Mouse (Mus musculus): Measurements from ENCODE around the gene Klhl23. TPM values are rescaled to one million over a fixed set of nuclear protein-coding genes. Genes with fewer than 3 reads are reported as not detected.
A peak's percentile ranks its signal among the peaks of the same experiment; 100 is the strongest.

The Klhl23 gene
- 106 and 120 TPM in 2 replicates for polyA plus RNA-seq (2014; fragmentation: Nextera tagmentation; extraction: Ambion mirVana)

- ATAC-seq (ENCODE audit: low read depth), result no peak
- H3K4me2 ChIP-seq (ENCODE audit: low read depth, low read length), result peak within 1 kb of the TSS; percentile 72
- WGBS, result 19% methylated on average over 8 of the region's 8 CpGs
- H3K27ac ChIP-seq (ENCODE audit: low read depth, low read length), result peak within 1 kb of the TSS; percentile 94
- H3K4me1 ChIP-seq (ENCODE audit: control insufficient read depth, insufficient read depth, low read length), result peaks cover 16% of the 10 kb centered on the region
- peak within 1 kb of the TSS; percentile 96 for H3K9ac ChIP-seq (replicated peaks; ENCODE audit: low read depth, low read length)
- H3K4me3 ChIP-seq (ENCODE audit: low read depth, low read length), result peak within 1 kb of the TSS; percentile 84
- no peaks in the 10 kb centered on the region for H3K9me3 ChIP-seq (ENCODE audit: control insufficient read depth, low read length)
- H3K27me3 ChIP-seq (ENCODE audit: control insufficient read depth, insufficient read depth, low read length), result no peaks in the 10 kb centered on the region
- no peaks in the 10 kb centered on the region; the same call in 1 of the 2 replicates for H3K36me3 ChIP-seq (ENCODE audit: control insufficient read depth, insufficient read depth, low read length)
Measured at GRCm38 (mm10) chr2:69821711-69822110, at the start of gene Klhl23. Gene Klhl23 (plus strand): TSS chr2:69821944.

GRCm38 (mm10) chr2:69773331-69773730 lies 48.4 kb upstream of the Klhl23 start:
- Histone ChIP-seq H3K36me3 (ENCODE audit: control insufficient read depth, insufficient read depth, low read length) (no peaks in the 10 kb centered on the region), H3K4me1 (ENCODE audit: control insufficient read depth, insufficient read depth, low read length) (no peaks in the 10 kb centered on the region), H3K9me3 (ENCODE audit: control insufficient read depth, low read length) (no peaks in the 10 kb centered on the region), H3K9ac (replicated peaks; ENCODE audit: low read depth, low read length) (no peak overlapping the region), H3K4me2 (ENCODE audit: low read depth, low read length) (no peak overlapping the region), H3K4me3 (ENCODE audit: low read depth, low read length) (no peak overlapping the region), H3K27me3 (ENCODE audit: control insufficient read depth, insufficient read depth, low read length) (no peaks in the 10 kb centered on the region), H3K27ac (ENCODE audit: low read depth, low read length) (no peak overlapping the region)
- ATAC-seq (ENCODE audit: low read depth), result no peak
- 99% methylated on average over 3 of the region's 3 CpGs for WGBS

- 75% methylated on average over 7 of the region's 7 CpGs for WGBS
- no peak for ATAC-seq (ENCODE audit: low read depth)
Measured at GRCm38 (mm10) chr2:69777985-69778835, 43.5 kb upstream of the Klhl23 start.

GRCm38 (mm10) chr2:69778836-69779177 lies 42.9 kb upstream of the Klhl23 start:
- WGBS, result 45% methylated on average over 5 of the region's 5 CpGs
- Histone ChIP-seq H3K9ac (replicated peaks; ENCODE audit: low read depth, low read length) (no peak overlapping the region), H3K27ac (ENCODE audit: low read depth, low read length) (no peak overlapping the region), H3K4me3 (ENCODE audit: low read depth, low read length) (no peak overlapping the region), H3K4me1 (ENCODE audit: control insufficient read depth, insufficient read depth, low read length) (no peaks in the 10 kb centered on the region), H3K4me2 (ENCODE audit: low read depth, low read length) (no peak overlapping the region), H3K9me3 (ENCODE audit: control insufficient read depth, low read length) (no peaks in the 10 kb centered on the region), H3K36me3 (ENCODE audit: control insufficient read depth, insufficient read depth, low read length) (0 out of 2 replicates have a peak, but pooled peaks cover 6% of the 10 kb centered on the region), H3K27me3 (ENCODE audit: control insufficient read depth, insufficient read depth, low read length) (no peaks in the 10 kb centered on the region)
- no peak for ATAC-seq (ENCODE audit: low read depth)

More at GRCm38 (mm10) chr2:69777985-69778835, 43.5 kb upstream of the Klhl23 start:
- Histone ChIP-seq H3K9ac (replicated peaks; ENCODE audit: low read depth, low read length) (no peak overlapping the region), H3K36me3 (ENCODE audit: control insufficient read depth, insufficient read depth, low read length) (0 out of 2 replicates have a peak, but pooled peaks cover 6% of the 10 kb centered on the region), H3K9me3 (ENCODE audit: control insufficient read depth, low read length) (no peaks in the 10 kb centered on the region), H3K27me3 (ENCODE audit: control insufficient read depth, insufficient read depth, low read length) (no peaks in the 10 kb centered on the region), H3K27ac (ENCODE audit: low read depth, low read length) (no peak overlapping the region), H3K4me1 (ENCODE audit: control insufficient read depth, insufficient read depth, low read length) (no peaks in the 10 kb centered on the region), H3K4me2 (ENCODE audit: low read depth, low read length) (no peak overlapping the region), H3K4me3 (ENCODE audit: low read depth, low read length) (no peak overlapping the region)

- 28% methylated on average over 9 of the region's 9 CpGs for WGBS
- H3K4me3 ChIP-seq (ENCODE audit: low read depth, low read length), result peak overlapping the region; percentile 73
- H3K9ac ChIP-seq (replicated peaks; ENCODE audit: low read depth, low read length), result peak overlapping the region; percentile 68
- H3K27me3 ChIP-seq (ENCODE audit: control insufficient read depth, insufficient read depth, low read length), result no peaks in the 10 kb centered on the region
- ATAC-seq (ENCODE audit: low read depth), result peak; percentile 19; the same call in 1 of the 2 replicates
- peaks cover 5% of the 10 kb centered on the region; the same call in 1 of the 2 replicates for H3K4me1 ChIP-seq (ENCODE audit: control insufficient read depth, insufficient read depth, low read length)
- H3K36me3 ChIP-seq (ENCODE audit: control insufficient read depth, insufficient read depth, low read length), result no peaks in the 10 kb centered on the region; the same call in 1 of the 2 replicates
- peak overlapping the region; percentile 87 for H3K27ac ChIP-seq (ENCODE audit: low read depth, low read length)
- H3K4me2 ChIP-seq (ENCODE audit: low read depth, low read length), result peak overlapping the region; percentile 96
- H3K9me3 ChIP-seq (ENCODE audit: control insufficient read depth, low read length), result no peaks in the 10 kb centered on the region
Measured at GRCm38 (mm10) chr2:69788974-69789373, 32.8 kb upstream of the Klhl23 start.

- peak within 1 kb of the TSS; percentile 73 for H3K4me3 ChIP-seq (ENCODE audit: low read depth, low read length)
- peak within 1 kb of the TSS; percentile 87 for H3K27ac ChIP-seq (ENCODE audit: low read depth, low read length)
- H3K36me3 ChIP-seq (ENCODE audit: control insufficient read depth, insufficient read depth, low read length), result no peaks in the 10 kb centered on the region; the same call in 1 of the 2 replicates
- peak within 1 kb of the TSS; percentile 68 for H3K9ac ChIP-seq (replicated peaks; ENCODE audit: low read depth, low read length)
- H3K27me3 ChIP-seq (ENCODE audit: control insufficient read depth, insufficient read depth, low read length), result no peaks in the 10 kb centered on the region
- 1% methylated on average over 48 of the region's 48 CpGs for WGBS
- no peaks in the 10 kb centered on the region for H3K9me3 ChIP-seq (ENCODE audit: control insufficient read depth, low read length)
- H3K4me1 ChIP-seq (ENCODE audit: control insufficient read depth, insufficient read depth, low read length), result peaks cover 5% of the 10 kb centered on the region; the same call in 1 of the 2 replicates
- H3K4me2 ChIP-seq (ENCODE audit: low read depth, low read length), result peak within 1 kb of the TSS; percentile 96
- ATAC-seq (ENCODE audit: low read depth), result peak; percentile 96
Measured at GRCm38 (mm10) chr2:69789429-69790069, 32.2 kb upstream of the Klhl23 start, which contains the start of the genes Ccdc173 and Phospho2. Gene Ccdc173 (minus strand): TSS chr2:69789575. Gene Phospho2 (plus strand): TSS chr2:69789623.

GRCm38 (mm10) chr2:69790285-69790684 lies 31.5 kb upstream of the Klhl23 start:
- Histone ChIP-seq H3K27ac (ENCODE audit: low read depth, low read length) (0 out of 2 replicates have a peak overlapping the region, but pooled peaks have one; percentile 87), H3K9me3 (ENCODE audit: control insufficient read depth, low read length) (no peaks in the 10 kb centered on the region), H3K4me2 (ENCODE audit: low read depth, low read length) (peak overlapping the region; percentile 96), H3K9ac (replicated peaks; ENCODE audit: low read depth, low read length) (peak overlapping the region; percentile 68; the same call in 1 of the 2 replicates), H3K4me3 (ENCODE audit: low read depth, low read length) (peak overlapping the region; percentile 73), H3K27me3 (ENCODE audit: control insufficient read depth, insufficient read depth, low read length) (no peaks in the 10 kb centered on the region), H3K4me1 (ENCODE audit: control insufficient read depth, insufficient read depth, low read length) (peaks cover 5% of the 10 kb centered on the region; the same call in 1 of the 2 replicates), H3K36me3 (ENCODE audit: control insufficient read depth, insufficient read depth, low read length) (peaks cover 7% of the 10 kb centered on the region)
- ATAC-seq (ENCODE audit: low read depth), result peak; percentile 57
- WGBS, result under 1% methylated on average over 10 of the region's 10 CpGs

GRCm38 (mm10) chr2:69790722-69791121 lies 31.0 kb upstream of the Klhl23 start:
- H3K27me3 ChIP-seq (ENCODE audit: control insufficient read depth, insufficient read depth, low read length), result no peaks in the 10 kb centered on the region
- H3K4me3 ChIP-seq (ENCODE audit: low read depth, low read length), result peak overlapping the region; percentile 73; the same call in 1 of the 2 replicates

More at GRCm38 (mm10) chr2:69790722-69791121, 31.0 kb upstream of the Klhl23 start:
- Histone ChIP-seq H3K9me3 (ENCODE audit: control insufficient read depth, low read length) (no peaks in the 10 kb centered on the region), H3K27ac (ENCODE audit: low read depth, low read length) (no peak overlapping the region), H3K9ac (replicated peaks; ENCODE audit: low read depth, low read length) (no peak overlapping the region), H3K36me3 (ENCODE audit: control insufficient read depth, insufficient read depth, low read length) (peaks cover 12% of the 10 kb centered on the region), H3K4me2 (ENCODE audit: low read depth, low read length) (peak overlapping the region; percentile 96), H3K4me1 (ENCODE audit: control insufficient read depth, insufficient read depth, low read length) (peaks cover 5% of the 10 kb centered on the region; the same call in 1 of the 2 replicates)
- no peak for ATAC-seq (ENCODE audit: low read depth)
- 79% methylated on average over 4 of the region's 4 CpGs for WGBS

All from neural tube, embryonic 14.5 days (tissue).